Mouse (Mus musculus): ENCODE results near the gene Slc35a3. TPM values are rescaled to one million over a fixed set of nuclear protein-coding genes. Genes with fewer than 3 reads are reported as not detected.
"Not testable (repeated sequence)": the region's sequence is repeated elsewhere in the genome, so short reads cannot be mapped to it uniquely, and the experiment has no call there.

Gene Slc35a3
- polyA plus RNA-seq, 1 experiment from 2014 or later: 6.0 TPM

GRCm38 (mm10) chr3:116694312-116694711 is 18.3 kb downstream of the Slc35a3 start:
- Histone ChIP-seq H3K36me3 (no peaks in the 10 kb centered on the region), H3K27me3 (no peaks in the 10 kb centered on the region), H3K4me2 (replicated peaks) (no peak overlapping the region), H3K9me3 (no peaks in the 10 kb centered on the region), H3K9ac (replicated peaks) (no peak overlapping the region), H3K4me1 (no peaks in the 10 kb centered on the region), H3K4me3 (no peak overlapping the region), H3K27ac (replicated peaks) (no peak overlapping the region)
- ATAC-seq (replicated peaks): no peak
- 62% methylated on average over 3 of the region's 3 CpGs for WGBS

GRCm38 (mm10) chr3:116681160-116681559 is 31.5 kb downstream of the Slc35a3 start, which contains the start of gene Gm43191:
Gm43191 (minus strand) TSS chr3:116681260.
- H3K9me3 ChIP-seq: no peaks in the 10 kb centered on the region
- WGBS: 96% methylated on average over 1 of the region's 1 CpGs
- 0 out of 2 replicates have a peak, but pooled peaks cover 2% of the 10 kb centered on the region for H3K36me3 ChIP-seq
- H3K4me1 ChIP-seq: no peaks in the 10 kb centered on the region
- H3K9ac ChIP-seq (replicated peaks): no peak within 1 kb of the TSS
- no peak within 1 kb of the TSS for H3K4me3 ChIP-seq
- H3K27me3 ChIP-seq: no peaks in the 10 kb centered on the region
- ATAC-seq (replicated peaks): no peak
- no peak within 1 kb of the TSS for H3K4me2 ChIP-seq (replicated peaks)
- H3K27ac ChIP-seq (replicated peaks): no peak within 1 kb of the TSS

GRCm38 (mm10) chr3:116664281-116664680 is 48.4 kb downstream of the Slc35a3 start:
- H3K4me2 ChIP-seq (replicated peaks); H3K4me3 ChIP-seq; H3K27me3 ChIP-seq; H3K36me3 ChIP-seq; H3K9me3 ChIP-seq; H3K27ac ChIP-seq (replicated peaks); H3K9ac ChIP-seq (replicated peaks); ATAC-seq (replicated peaks): not testable (repeated sequence)
- peaks cover 26% of the 10 kb centered on the region for H3K4me1 ChIP-seq
- 94% methylated on average over 9 of the region's 9 CpGs for WGBS

GRCm38 (mm10) chr3:116662463-116662863 is 50.2 kb downstream of the Slc35a3 start, which contains the start of gene Mfsd14a:
Mfsd14a (minus strand) TSS chr3:116662677.
- peak within 1 kb of the TSS; percentile 55 for H3K4me2 ChIP-seq (replicated peaks)
- peak within 1 kb of the TSS; percentile 73 for H3K9ac ChIP-seq (replicated peaks)
- under 1% methylated on average over 39 of the region's 39 CpGs for WGBS
- peaks cover 38% of the 10 kb centered on the region for H3K4me1 ChIP-seq
- H3K27ac ChIP-seq (replicated peaks): peak within 1 kb of the TSS; percentile 89
- ATAC-seq (replicated peaks): peak; percentile 99
- no peaks in the 10 kb centered on the region for H3K36me3 ChIP-seq
- H3K4me3 ChIP-seq: peak within 1 kb of the TSS; percentile 70
- no peaks in the 10 kb centered on the region for H3K9me3 ChIP-seq
- no peaks in the 10 kb centered on the region for H3K27me3 ChIP-seq

- H3K4me1 ChIP-seq: peaks cover 43% of the 10 kb centered on the region
- no peaks in the 10 kb centered on the region for H3K27me3 ChIP-seq
- H3K27ac ChIP-seq (replicated peaks): peak overlapping the region; percentile 89
- peak overlapping the region; percentile 70 for H3K4me3 ChIP-seq
- peak overlapping the region; percentile 55 for H3K4me2 ChIP-seq (replicated peaks)
- under 1% methylated on average over 58 of the region's 68 CpGs for WGBS
- no peaks in the 10 kb centered on the region for H3K9me3 ChIP-seq
- H3K9ac ChIP-seq (replicated peaks): peak overlapping the region; percentile 73
- ATAC-seq (replicated peaks): peak; percentile 90
- no peaks in the 10 kb centered on the region for H3K36me3 ChIP-seq
These were observed 50.7 kb downstream of the Slc35a3 start for GRCm38 (mm10) chr3:116661870-116662414.

GRCm38 (mm10) chr3:116661288-116661869 is 51.3 kb downstream of the Slc35a3 start:
- no peak; the same call in 1 of the 2 replicates for ATAC-seq (replicated peaks)

GRCm38 (mm10) chr3:116659856-116660430 is 52.7 kb downstream of the Slc35a3 start:
- H3K27me3 ChIP-seq: no peaks in the 10 kb centered on the region
- H3K4me1 ChIP-seq: peaks cover 43% of the 10 kb centered on the region
- no peaks in the 10 kb centered on the region for H3K9me3 ChIP-seq
- no peak overlapping the region for H3K9ac ChIP-seq (replicated peaks)
- no peak overlapping the region for H3K4me3 ChIP-seq
- no peak overlapping the region for H3K27ac ChIP-seq (replicated peaks)
- 79% methylated on average over 13 of the region's 13 CpGs for WGBS
- no peak for ATAC-seq (replicated peaks)
- H3K4me2 ChIP-seq (replicated peaks): peak overlapping the region; percentile 55; the same call in 1 of the 2 replicates
- no peaks in the 10 kb centered on the region for H3K36me3 ChIP-seq

More at GRCm38 (mm10) chr3:116661288-116661869, 51.3 kb downstream of the Slc35a3 start:
- Histone ChIP-seq H3K27me3 (no peaks in the 10 kb centered on the region), H3K9ac (replicated peaks) (peak overlapping the region; percentile 73), H3K4me3 (peak overlapping the region; percentile 70), H3K4me1 (peaks cover 43% of the 10 kb centered on the region), H3K9me3 (no peaks in the 10 kb centered on the region), H3K4me2 (replicated peaks) (peak overlapping the region; percentile 55), H3K27ac (replicated peaks) (peak overlapping the region; percentile 89), H3K36me3 (no peaks in the 10 kb centered on the region)
- 6% methylated on average over 16 of the region's 16 CpGs for WGBS

- Histone ChIP-seq H3K36me3 (no peaks in the 10 kb centered on the region), H3K4me1 (peaks cover 43% of the 10 kb centered on the region), H3K9ac (replicated peaks) (no peak overlapping the region), H3K27ac (replicated peaks) (no peak overlapping the region), H3K27me3 (no peaks in the 10 kb centered on the region), H3K4me2 (replicated peaks) (no peak overlapping the region), H3K9me3 (no peaks in the 10 kb centered on the region), H3K4me3 (no peak overlapping the region)
- WGBS: 68% methylated on average over 15 of the region's 15 CpGs
- ATAC-seq (replicated peaks): no peak
These were observed 53.6 kb downstream of the Slc35a3 start for GRCm38 (mm10) chr3:116658928-116659565.

GRCm38 (mm10) chr3:116656184-116656965 is 56.3 kb downstream of the Slc35a3 start:
- H3K4me1 ChIP-seq: peaks cover 55% of the 10 kb centered on the region

GRCm38 (mm10) chr3:116654051-116654450 is 58.6 kb downstream of the Slc35a3 start:
- not testable (repeated sequence) for H3K9ac ChIP-seq (replicated peaks); ATAC-seq (replicated peaks); H3K36me3 ChIP-seq; H3K27me3 ChIP-seq; H3K4me3 ChIP-seq; H3K4me2 ChIP-seq (replicated peaks); H3K27ac ChIP-seq (replicated peaks); H3K9me3 ChIP-seq
- WGBS: 96% methylated on average over 11 of the region's 11 CpGs
- H3K4me1 ChIP-seq: peaks cover 32% of the 10 kb centered on the region

More at GRCm38 (mm10) chr3:116656184-116656965, 56.3 kb downstream of the Slc35a3 start:
- Histone ChIP-seq H3K4me3 (no peak overlapping the region), H3K36me3 (no peaks in the 10 kb centered on the region), H3K27ac (replicated peaks) (no peak overlapping the region), H3K4me2 (replicated peaks) (no peak overlapping the region), H3K9ac (replicated peaks) (no peak overlapping the region), H3K9me3 (no peaks in the 10 kb centered on the region), H3K27me3 (no peaks in the 10 kb centered on the region)
- WGBS: 77% methylated on average over 7 of the region's 7 CpGs
- ATAC-seq (replicated peaks): no peak

- H3K27me3 ChIP-seq: no peaks in the 10 kb centered on the region
- peaks cover 27% of the 10 kb centered on the region for H3K4me1 ChIP-seq
- no peaks in the 10 kb centered on the region for H3K9me3 ChIP-seq
- no peak for ATAC-seq (replicated peaks)
- no peak overlapping the region for H3K9ac ChIP-seq (replicated peaks)
- H3K36me3 ChIP-seq: no peaks in the 10 kb centered on the region
- H3K4me2 ChIP-seq (replicated peaks): no peak overlapping the region
- no peak overlapping the region for H3K4me3 ChIP-seq
- no peak overlapping the region for H3K27ac ChIP-seq (replicated peaks)
- WGBS: 61% methylated on average over 5 of the region's 5 CpGs
These were observed 59.2 kb downstream of the Slc35a3 start for GRCm38 (mm10) chr3:116653278-116653945.

Measured in forebrain, embryonic 15.5 days (tissue).